Mouse (Mus musculus): ENCODE data around the gene Otog.
A peak's percentile ranks its signal among the peaks of the same experiment; 100 is the strongest.

GRCm38 (mm10) chr7:46251841-46252240 lies 11.1 kb downstream of the Otog start:
- TF ChIP-seq CTCF (IDR thresholded peaks at IDR 0.05; ENCODE audit: low read depth) (peak; percentile 59), EP300 (IDR thresholded peaks at IDR 0.05; ENCODE audit: low read depth) (no peak)

Data from liver, embryonic 14.5 days (tissue).